Mouse (Mus musculus) erythroblast, embryonic 14.5 days (primary cell): ENCODE data around the gene Dnajb8. TPM values are rescaled to one million over a fixed set of nuclear protein-coding genes. Genes with fewer than 3 reads are reported as not detected.

Source experiments
- H3K27me3 ChIP-seq: 2 replicates; pipeline ENCODE4 v1.6.1; 2012; ENCODE audit warnings: inconsistent platforms; ENCODE audit not compliant: control insufficient read depth
- H3K36me3 ChIP-seq: 2 replicates; pipeline ENCODE4 v1.6.1; 2012; ENCODE audit warnings: mild to moderate bottlenecking, inconsistent platforms; ENCODE audit not compliant: control insufficient read depth
- H3K4me1 ChIP-seq: 2 replicates; pipeline ENCODE4 v1.6.1; 2012; ENCODE audit warnings: inconsistent platforms; ENCODE audit not compliant: control insufficient read depth
- H3K4me3 ChIP-seq: replicated peaks from 2 replicates; pipeline ENCODE3; 2012; ENCODE audit warnings: moderate library complexity, mild to moderate bottlenecking, inconsistent platforms
- H3K9me3 ChIP-seq: 2 replicates; pipeline ENCODE4 v1.6.1; 2012; ENCODE audit warnings: low read length, inconsistent platforms, mixed read lengths; ENCODE audit not compliant: control insufficient read depth
- GATA1 ChIP-seq: IDR thresholded peaks from 2 replicates; pipeline ENCODE4 v1.6.1; 2012; ENCODE audit warnings: low read length, inconsistent platforms, mixed read lengths
- TAL1 ChIP-seq: IDR thresholded peaks from 3 replicates; pipeline ENCODE4 v1.6.1; 2012; ENCODE audit warnings: low read length, inconsistent platforms, mixed read lengths
- polyA plus RNA-seq: library from polyadenylated mRNA; stranded (reverse); fragments of >175 nt; gene quantifications from 2 replicates; pipeline ENCODE4 v1.2.3, GENCODE M21; 2012

Dnajb8 gene
- polyA plus RNA-seq, 1 experiment: not detected

DNA sequence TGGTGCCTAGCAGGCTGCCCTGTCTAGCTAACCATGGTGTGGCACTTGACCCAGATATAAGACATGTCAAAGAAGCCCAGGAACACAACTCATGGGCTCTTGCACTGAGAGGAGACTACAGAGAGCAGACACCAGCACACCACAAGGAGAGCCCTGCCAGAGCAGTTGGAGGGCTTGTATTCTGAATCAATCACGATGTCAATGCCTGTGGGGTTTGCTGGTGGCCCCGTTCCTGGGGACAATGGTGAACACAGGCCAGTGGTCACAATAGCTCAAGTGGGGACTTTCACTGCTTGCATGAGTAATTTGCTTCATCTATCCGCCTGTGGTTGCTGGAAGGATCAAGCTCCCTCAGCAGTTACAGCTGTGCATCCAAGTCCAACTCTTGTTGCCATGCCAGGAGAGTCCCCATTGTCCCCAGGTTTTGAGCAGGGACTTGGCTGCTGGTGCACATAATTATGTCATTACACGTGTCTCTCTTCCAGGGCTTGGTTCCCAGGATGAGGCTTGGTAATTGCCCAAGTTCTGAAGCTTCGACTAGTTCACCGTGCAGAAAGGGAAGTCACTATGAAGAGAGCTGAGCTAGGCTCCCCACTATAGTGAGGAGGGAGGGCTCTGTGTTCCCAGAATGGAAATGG lies 68.2 kb downstream of the Dnajb8 start:
- no peaks in the 10 kb centered on the region for H3K9me3 ChIP-seq
- peaks cover 20% of the 10 kb centered on the region for H3K4me1 ChIP-seq
- no peak overlapping the region for H3K4me3 ChIP-seq
- TF ChIP-seq TAL1 (no peak), GATA1 (no peak)
- H3K36me3 ChIP-seq: peaks cover 17% of the 10 kb centered on the region
- H3K27me3 ChIP-seq: no peaks in the 10 kb centered on the region

DNA sequence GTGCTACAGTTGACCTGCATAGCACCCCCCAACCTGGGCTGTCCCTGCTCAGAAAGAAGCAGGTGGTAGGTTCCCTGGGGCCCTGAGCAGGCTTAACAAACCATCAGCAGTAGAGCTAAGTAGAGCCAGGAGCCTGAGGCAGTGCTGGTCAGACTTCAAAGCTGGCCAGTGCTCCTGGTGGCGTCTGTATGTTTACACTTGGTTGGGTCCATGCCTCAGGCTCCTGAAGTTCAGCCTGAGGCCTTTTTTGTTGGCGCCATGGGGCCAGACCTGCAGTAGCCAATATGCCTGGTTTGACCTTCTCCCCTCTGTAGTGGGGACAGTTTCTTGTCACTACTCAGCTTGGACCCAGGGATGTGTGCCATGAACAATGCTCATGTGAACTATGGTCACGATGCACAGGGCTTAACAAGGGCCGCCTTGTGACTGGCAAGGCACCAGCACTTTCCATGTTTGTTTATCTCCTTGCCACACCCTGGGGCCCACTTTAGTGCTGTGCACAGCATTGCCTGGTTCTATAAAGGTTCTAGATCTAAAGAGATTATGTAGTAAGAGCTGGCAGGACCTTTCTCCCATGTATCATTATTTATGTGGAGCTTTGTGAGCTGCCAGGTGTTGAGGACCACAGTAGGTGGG lies 70.3 kb downstream of the Dnajb8 start:
- TF ChIP-seq TAL1 (no peak), GATA1 (no peak)
- peaks cover 25% of the 10 kb centered on the region for H3K36me3 ChIP-seq

DNA sequence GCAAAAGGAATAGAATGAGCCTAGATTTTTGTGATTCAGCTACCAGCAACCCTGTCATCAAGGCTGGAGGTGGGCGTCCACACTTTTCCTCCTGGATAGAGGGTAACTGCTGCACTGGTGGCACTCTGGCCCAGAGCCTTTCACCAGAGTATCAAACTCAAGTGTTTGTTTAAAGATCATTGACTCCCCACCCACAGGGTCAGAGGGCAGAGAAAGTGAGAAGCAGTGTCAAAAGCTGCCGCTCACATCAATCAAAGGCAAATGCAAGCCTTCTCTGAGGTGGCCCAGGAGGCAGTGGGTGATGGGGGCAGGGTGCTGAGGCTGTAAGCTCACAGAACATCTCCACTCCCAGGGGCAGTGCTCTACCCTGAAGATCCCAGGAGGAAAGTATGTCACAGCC lies 77.4 kb downstream of the Dnajb8 start:
- no peak for TF ChIP-seq TAL1
- Histone ChIP-seq H3K27me3 (no peaks in the 10 kb centered on the region), H3K4me1 (no peaks in the 10 kb centered on the region), H3K9me3 (no peaks in the 10 kb centered on the region), H3K4me3 (no peak overlapping the region), H3K36me3 (peaks cover 17% of the 10 kb centered on the region)

More for the DNA sequence above, 70.3 kb downstream of the Dnajb8 start:
- Histone ChIP-seq H3K4me3 (no peak overlapping the region), H3K4me1 (peaks cover 20% of the 10 kb centered on the region), H3K9me3 (no peaks in the 10 kb centered on the region), H3K27me3 (no peaks in the 10 kb centered on the region)

DNA sequence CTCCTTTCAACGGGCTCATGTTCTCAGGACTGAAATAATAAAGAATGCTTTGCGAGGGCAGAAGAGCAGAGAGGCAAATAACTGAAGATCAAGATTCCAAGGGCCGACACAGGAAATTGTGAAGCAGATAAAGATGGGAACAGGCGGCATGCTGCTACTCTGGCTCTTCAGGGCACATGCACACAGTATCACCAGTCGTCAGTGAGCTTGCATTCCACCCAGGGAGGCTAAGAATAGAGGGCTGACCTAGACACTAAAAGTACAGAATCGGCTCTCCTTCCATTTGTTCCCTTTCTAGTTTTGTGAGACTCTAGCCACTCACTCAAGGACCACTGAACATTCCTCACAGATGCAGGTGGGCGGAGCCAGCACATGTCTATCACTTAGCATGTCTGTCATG lies 79.2 kb downstream of the Dnajb8 start:
- no peaks in the 10 kb centered on the region for H3K27me3 ChIP-seq
- no peaks in the 10 kb centered on the region for H3K4me1 ChIP-seq
- no peaks in the 10 kb centered on the region for H3K9me3 ChIP-seq
- peaks cover 17% of the 10 kb centered on the region for H3K36me3 ChIP-seq
- no peak overlapping the region for H3K4me3 ChIP-seq
- TF ChIP-seq GATA1 (no peak), TAL1 (no peak)

Other genes starting within 250 kb of the Dnajb8 start
- gene H1fx, start 240.6 kb upstream of the Dnajb8 start, polyA plus RNA-seq: 0.44 and 0.46 TPM in 2 replicates
- 2.7 and 3.9 TPM in 2 replicates for gene Rab7, start 177.0 kb upstream of the Dnajb8 start, polyA plus RNA-seq
- 1.2 and 1.4 TPM in 2 replicates for gene Rpn1, start 137.8 kb upstream of the Dnajb8 start, polyA plus RNA-seq
- 0.62 and 0.82 TPM in 2 replicates for gene Gata2, start 28.4 kb upstream of the Dnajb8 start, polyA plus RNA-seq
- 1.4 TPM in 2 replicates for gene Eefsec, start 224.3 kb downstream of the Dnajb8 start, polyA plus RNA-seq
- gene Ruvbl1, start 243.1 kb downstream of the Dnajb8 start, polyA plus RNA-seq: 1.5 and 3.4 TPM in 2 replicates